Mouse (Mus musculus): Measurements from ENCODE around the gene Cpeb2. TPM values are rescaled to one million over a fixed set of nuclear protein-coding genes. Genes with fewer than 3 reads are reported as not detected.

Gene Cpeb2
- 61.3 TPM for polyA plus RNA-seq (2014; fragmentation: Illumina TruSeq; extraction: RNeasy Lipid Tissue Mini Kit (QIAGEN cat#74804); ENCODE audit: low read depth, low replicate concordance)

GRCm38 (mm10) chr5:43232480-43233315, at the start of gene Cpeb2:
Cpeb2 (plus strand) TSS chr5:43233170.

Data from kidney, adult 10 weeks (tissue).